Mouse (Mus musculus): ENCODE data around the gene Fam3c.

GRCm38 (mm10) chr6:22403317-22403716 is 47.3 kb upstream of the Fam3c start:
- TF ChIP-seq CTCF (IDR thresholded peaks at IDR 0.05; ENCODE audit: borderline replicate concordance, control insufficient read depth, extremely low read depth, insufficient read depth, low read length, poor library complexity) (no peak), POLR2A (IDR thresholded peaks at IDR 0.05; ENCODE audit: control insufficient read depth, extremely low read depth, insufficient read depth, low read length, poor library complexity) (no peak)
